In the genomic region with DNA sequence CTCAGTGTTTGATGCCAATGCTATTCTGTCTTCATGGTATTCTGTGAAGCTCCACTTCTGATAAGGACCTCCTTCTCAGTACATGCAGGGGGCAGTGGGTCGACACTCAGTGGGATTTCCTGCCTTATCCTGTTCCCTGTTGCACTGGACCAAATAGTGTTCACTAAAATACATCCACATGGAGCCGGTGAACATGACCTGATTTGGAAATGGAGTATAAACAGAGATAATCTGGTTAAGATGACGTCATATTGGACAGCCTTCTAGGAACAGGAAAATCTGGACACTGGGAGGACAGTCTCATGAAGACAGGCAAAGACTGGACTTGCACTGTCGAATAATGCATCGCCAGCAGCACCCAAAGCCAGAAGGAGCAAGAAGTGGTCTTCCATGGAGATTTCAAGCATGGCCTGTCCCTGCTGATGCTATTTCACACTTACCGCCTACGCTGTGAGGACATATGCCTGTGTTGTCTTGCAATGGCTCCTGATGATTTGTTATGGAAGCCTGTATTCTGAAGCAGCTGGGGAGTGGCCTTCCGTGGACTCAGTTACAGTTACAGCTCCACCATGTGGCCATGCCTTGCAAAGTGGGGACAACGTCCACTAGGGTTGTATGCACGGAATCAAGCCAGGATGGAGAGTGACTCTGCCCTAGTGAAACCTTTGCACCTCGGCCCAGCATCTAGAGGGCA, we compare ENCODE assay signal across 9 mouse cellular contexts. TPM values are rescaled to one million over a fixed set of nuclear protein-coding genes. Genes with fewer than 3 reads are reported as not detected.
DNase-seq lines count a peak whose midpoint lies in the region; ATAC-seq and TF ChIP-seq lines count a peak whose summit lies in the region.
"Had no signal": no experiment of that assay in that cellular context is flagged by ENCODE, and none has a peak within 500 bp of the region (broad histone marks: within the 10 kb centered on the region; RNA-seq: fewer than 3 reads in every experiment).

No protein-coding gene starts in this region.

- H3K4me3 ChIP-seq in bone marrow, adult 2 months (replicated peaks; ENCODE audit: control insufficient read depth, low read depth, low read length), result no peak overlapping the region
- no peak overlapping the region for H3K4me3 ChIP-seq in midbrain, embryonic 13.5 days (replicated peaks)
- H3K4me3 ChIP-seq: embryonic facial prominence, embryonic 15.5 days had no signal

- no peak overlapping the region for H3K4me2 ChIP-seq in midbrain, embryonic 13.5 days (replicated peaks)
- H3K4me2 ChIP-seq: embryonic facial prominence, embryonic 15.5 days had no signal

- DNase-seq in urinary bladder, postnatal 14 days (ENCODE audit: low spot score), result peak; percentile 66
- no peak for DNase-seq in urinary bladder, postnatal 4 days (ENCODE audit: low spot score in 2 of 2)
- peak; percentile 61 for DNase-seq in left cerebral cortex, postnatal 4 days
- peak; percentile 47 to 48 for DNase-seq in thymus, postnatal 36 days

- peak; percentile 88 for TF ChIP-seq CTCF in bone marrow, adult 2 months (IDR thresholded peaks at IDR 0.05; ENCODE audit: control insufficient read depth, insufficient read depth, low read length)

- no peak overlapping the region for H3K27ac ChIP-seq in bone marrow, adult 2 months (ENCODE audit: control insufficient read depth, insufficient read depth, low read depth, low read length, poor library complexity)
- no peak overlapping the region for H3K27ac ChIP-seq in midbrain, embryonic 13.5 days
- H3K27ac ChIP-seq: embryonic facial prominence, embryonic 15.5 days had no signal

- intact Hi-C loops in left cerebral cortex, postnatal 4 days (cut with DNase I), result loop anchor here (5.0 kb wide), 1 partner anchor 55 kb away; no protein-coding TSS in a partner anchor

- H3K9me3 ChIP-seq in midbrain, embryonic 13.5 days, result no peaks in the 10 kb centered on the region
- H3K9me3 ChIP-seq: embryonic facial prominence, embryonic 15.5 days had no signal

- 56% methylated on average over 11 of the region's 11 CpGs for WGBS in bone marrow, adult 2 months
- 70% methylated on average over 11 of the region's 11 CpGs for WGBS in midbrain, embryonic 13.5 days

- ATAC-seq in erythroid progenitor cell, adult 5-6 weeks (replicated peaks; ENCODE audit: low FRiP score, poor library complexity, severe bottlenecking), result peak; percentile 71
- ATAC-seq in inflammation-experienced regulatory T-cells, adult 6 months, result peak; percentile 45
- ATAC-seq in midbrain, embryonic 13.5 days, result 0 out of 2 replicates have a peak, but pooled peaks have one; percentile 14

- H3K27me3 ChIP-seq in midbrain, embryonic 13.5 days, result no peaks in the 10 kb centered on the region
- H3K27me3 ChIP-seq: embryonic facial prominence, embryonic 15.5 days had no signal

- peaks cover 7% of the 10 kb centered on the region for H3K4me1 ChIP-seq in bone marrow, adult 2 months (ENCODE audit: control insufficient read depth, insufficient read depth, low read length)
- no peaks in the 10 kb centered on the region for H3K4me1 ChIP-seq in midbrain, embryonic 13.5 days (replicated peaks)
- H3K4me1 ChIP-seq: embryonic facial prominence, embryonic 15.5 days had no signal

- no peak for TF ChIP-seq POLR2A in bone marrow, adult 2 months (IDR thresholded peaks at IDR 0.05; ENCODE audit: borderline replicate concordance, control insufficient read depth, low read depth, low read length)

- peaks cover 61% of the 10 kb centered on the region for H3K36me3 ChIP-seq in midbrain, embryonic 13.5 days

- H3K9ac ChIP-seq in midbrain, embryonic 13.5 days (replicated peaks), result no peak overlapping the region
- H3K9ac ChIP-seq: embryonic facial prominence, embryonic 15.5 days had no signal

RNA-seq across cellular contexts. Expression of a gene that starts 10.9 kb away (rescaled TPM):
- 69.2 and 70.5 TPM in 2 replicates for polyA plus RNA-seq in bone marrow, adult 2 months (2011; ENCODE audit: insufficient read depth, insufficient read length, low replicate concordance, missing spikeins)
- total RNA-seq in erythroid progenitor cell, adult 5-6 weeks (2015; ENCODE audit: low replicate concordance), result 54.1 and 64.2 TPM in 2 replicates
- 27.3 and 59.2 TPM in 2 replicates for total RNA-seq in erythroid progenitor cell, adult 5-6 weeks (2017; ENCODE audit: low replicate concordance)
- polyA plus RNA-seq in inflammation-experienced regulatory T-cells, adult 6 months (2017; shearing (Covaris generic)), result 100 to 1,000 TPM in 2 of 3 experiments, 10 to 100 TPM in 1; 75.9 to 149 (median 110) TPM
- total RNA-seq in left cerebral cortex, postnatal 4 days (2021), result 10 to 100 TPM; 34.4 to 36.1 TPM
- polyA plus RNA-seq in midbrain, embryonic 13.5 days (2015; fragmentation: Nextera tagmentation; extraction: Ambion mirVana), result 58.2 and 60.0 TPM in 2 replicates

RNA-seq across cellular contexts. Expression of a gene that starts 37.0 kb away (rescaled TPM):
- polyA plus RNA-seq in bone marrow, adult 2 months (2011; ENCODE audit: insufficient read depth, insufficient read length, low replicate concordance, missing spikeins), result 16.5 TPM in 2 replicates
- total RNA-seq in erythroid progenitor cell, adult 5-6 weeks (2015; ENCODE audit: low replicate concordance), result 3.2 and 10.1 TPM in 2 replicates
- total RNA-seq in erythroid progenitor cell, adult 5-6 weeks (2017; ENCODE audit: low replicate concordance), result 2.7 and 3.9 TPM in 2 replicates
- 100 to 1,000 TPM; 122 to 208 (median 189) TPM for polyA plus RNA-seq in inflammation-experienced regulatory T-cells, adult 6 months (2017; shearing (Covaris generic))
- total RNA-seq in left cerebral cortex, postnatal 4 days (2021), result under 1 TPM; 0.30 to 0.81 TPM
- polyA plus RNA-seq in midbrain, embryonic 13.5 days (2015; fragmentation: Nextera tagmentation; extraction: Ambion mirVana), result 0.27 and 0.28 TPM in 2 replicates

Comparison
In these comparisons a context has a peak if more than half of its experiments do, and no peak if none do; other contexts are left out.
1. DNase-seq: peak in urinary bladder, postnatal 14 days (single experiment), left cerebral cortex, postnatal 4 days (single experiment) and thymus, postnatal 36 days (2 of 2); none in urinary bladder, postnatal 4 days (0 of 2).
2. ATAC-seq: peak in every context shown above with its lines; median percentile 71 in erythroid progenitor cell, adult 5-6 weeks; 45 in inflammation-experienced regulatory T-cells, adult 6 months; 14 in midbrain, embryonic 13.5 days.
3. RNA of a gene that starts 37.0 kb away (polyA plus RNA-seq): 122 to 208 TPM in inflammation-experienced regulatory T-cells, adult 6 months and 16.5 TPM in bone marrow, adult 2 months; 0.27 to 0.28 TPM in midbrain, embryonic 13.5 days; every median in the first group is over 10 times any median in the second.